Mouse (Mus musculus) embryonic facial prominence, embryonic 11.5 days (tissue): Measurements from ENCODE around the gene Unc45a. TPM values are rescaled to one million over a fixed set of nuclear protein-coding genes. Genes with fewer than 3 reads are reported as not detected.

Source experiments
- ATAC-seq: fragments of 200-750 bp; cut with Nextera tagmentation; replicated peaks from 2 replicates; pipeline ENCODE4 v1.8.0; 2017; ENCODE audit warnings: low read depth; ENCODE audit not compliant: insufficient number of reproducible peaks, low FRiP score, low TSS enrichment
- DNase-seq: peaks from one replicate; pipeline ENCODE4 v3.0.0-alpha.2; 2015; ENCODE audit warnings: low spot score
- H3K27ac ChIP-seq: fragments of 300-500 bp; sonication (generic); replicated peaks from 2 replicates; pipeline ENCODE4 v1.5.1; 2014; ENCODE audit warnings: mild to moderate bottlenecking, low read depth, low read length, control low read depth
- H3K27me3 ChIP-seq: fragments of 300-500 bp; sonication (generic); 2 replicates; pipeline ENCODE4 v1.6.1; 2014; ENCODE audit warnings: mild to moderate bottlenecking, low read length, moderate library complexity, mixed read lengths; ENCODE audit not compliant: control insufficient read depth, insufficient read depth
- H3K36me3 ChIP-seq: fragments of 300-500 bp; sonication (generic); replicated peaks from 2 replicates; pipeline ENCODE4 v1.6.1; 2014; ENCODE audit warnings: low read depth, mild to moderate bottlenecking, low read length, moderate library complexity, mixed read lengths; ENCODE audit not compliant: control insufficient read depth, insufficient read depth
- H3K4me1 ChIP-seq: fragments of 300-500 bp; sonication (generic); 2 replicates; pipeline ENCODE4 v1.6.1; 2014; ENCODE audit warnings: low read length, mixed read lengths; ENCODE audit not compliant: control insufficient read depth, insufficient read depth
- H3K4me2 ChIP-seq: fragments of 300-500 bp; sonication (generic); 2 replicates; pipeline ENCODE4 v1.6.1; 2014; ENCODE audit warnings: low read depth, mild to moderate bottlenecking, control low read depth, low read length, moderate library complexity
- H3K4me3 ChIP-seq: fragments of 300-500 bp; sonication (generic); 2 replicates; pipeline ENCODE4 v1.5.1; 2014; ENCODE audit warnings: low read depth, low read length, control low read depth
- H3K9ac ChIP-seq: fragments of 300-500 bp; sonication (generic); replicated peaks from 2 replicates; pipeline ENCODE4 v1.6.1; 2014; ENCODE audit warnings: mild to moderate bottlenecking, control low read depth, low read length
- H3K9me3 ChIP-seq: fragments of 300-500 bp; sonication (generic); replicated peaks from 2 replicates; pipeline ENCODE4 v1.6.1; 2016; ENCODE audit warnings: mild to moderate bottlenecking, low read length, inconsistent platforms, mixed read lengths; ENCODE audit not compliant: control insufficient read depth
- WGBS: fragments of 180-500 bp; shearing (Covaris S2); extraction: QIAGEN DNeasy Blood & Tissue Kit; methylation state at CpG from one replicate; pipeline ENCODE4 v1.1.7; 2014; 5-methylcytosine and 5-hydroxymethylcytosine counted together
- polyA plus RNA-seq: library from polyadenylated mRNA; unstranded; fragments of >200 nt; fragmentation: Nextera tagmentation; extraction: Ambion mirVana; gene quantifications from 2 replicates; pipeline ENCODE4 v1.2.1, GENCODE M21; 2014

Gene Unc45a
- polyA plus RNA-seq, 1 experiment from 2014 or later: 26.5 TPM

DNA sequence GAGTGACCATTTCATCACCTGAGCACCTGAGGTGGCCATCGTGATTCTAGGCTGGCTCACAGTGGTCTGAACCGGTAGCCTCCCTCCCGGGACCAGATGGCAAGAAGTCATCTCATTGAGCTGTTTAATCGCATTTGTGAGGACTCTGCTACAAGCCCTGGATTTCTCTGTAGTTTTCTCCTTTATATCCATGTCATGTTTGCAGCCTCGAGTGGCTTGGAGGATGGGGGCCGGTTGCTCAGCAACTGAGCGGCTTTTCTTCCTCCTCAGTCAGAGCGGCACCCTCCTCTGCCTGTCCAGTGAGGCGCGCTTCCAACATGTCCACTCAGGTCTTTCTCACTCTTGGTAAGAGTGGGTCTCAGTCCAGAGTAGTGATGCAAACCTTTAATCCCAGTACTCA lies 35.4 kb upstream of the Unc45a start:
- H3K4me2 ChIP-seq: no peak overlapping the region
- DNase-seq (no peak), ATAC-seq (no peak)
- H3K36me3 ChIP-seq: no peaks in the 10 kb centered on the region
- H3K4me3 ChIP-seq: no peak overlapping the region
- H3K9me3 ChIP-seq: no peaks in the 10 kb centered on the region
- WGBS: 82% methylated on average over 10 of the region's 10 CpGs
- no peak overlapping the region for H3K27ac ChIP-seq
- no peaks in the 10 kb centered on the region for H3K4me1 ChIP-seq
- no peak overlapping the region for H3K9ac ChIP-seq
- H3K27me3 ChIP-seq: no peaks in the 10 kb centered on the region

DNA sequence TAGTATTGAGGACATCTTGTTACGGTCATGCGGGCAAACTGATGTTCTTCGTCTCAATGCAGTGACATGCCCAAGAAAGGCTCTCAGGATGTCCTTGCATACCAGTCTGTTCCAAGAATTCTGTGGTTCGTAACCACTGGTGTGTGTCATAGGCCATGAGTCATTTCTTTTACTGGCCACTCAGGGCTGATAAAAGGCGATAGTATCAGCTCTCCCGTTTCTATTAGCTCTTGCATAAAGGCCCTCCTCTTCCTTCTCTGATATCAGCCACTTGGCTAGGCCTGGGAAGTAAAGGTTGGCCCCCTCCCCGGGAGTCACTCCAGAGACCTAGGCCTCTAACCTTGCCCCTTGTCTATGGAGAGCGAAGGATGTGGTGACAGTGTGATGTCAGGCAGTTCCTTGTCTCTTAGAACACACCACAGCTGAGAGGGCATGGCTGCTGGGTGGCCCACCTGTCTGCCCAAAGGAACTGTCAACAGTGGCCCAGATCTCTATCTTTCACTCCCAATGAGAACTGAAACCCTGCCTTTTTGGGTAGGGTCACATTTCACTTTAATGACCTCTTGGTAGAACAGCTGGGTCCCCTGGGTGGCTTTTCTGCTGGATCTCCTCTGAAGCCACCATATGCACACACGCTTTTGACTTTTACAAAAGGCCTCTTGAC lies 34.7 kb upstream of the Unc45a start:
- Histone ChIP-seq H3K27ac (no peak overlapping the region), H3K27me3 (no peaks in the 10 kb centered on the region), H3K4me2 (no peak overlapping the region), H3K4me3 (no peak overlapping the region), H3K4me1 (no peaks in the 10 kb centered on the region), H3K36me3 (no peaks in the 10 kb centered on the region), H3K9ac (no peak overlapping the region), H3K9me3 (no peaks in the 10 kb centered on the region)
- ATAC-seq (no peak), DNase-seq (no peak)
- WGBS: 79% methylated on average over 9 of the region's 9 CpGs

DNA sequence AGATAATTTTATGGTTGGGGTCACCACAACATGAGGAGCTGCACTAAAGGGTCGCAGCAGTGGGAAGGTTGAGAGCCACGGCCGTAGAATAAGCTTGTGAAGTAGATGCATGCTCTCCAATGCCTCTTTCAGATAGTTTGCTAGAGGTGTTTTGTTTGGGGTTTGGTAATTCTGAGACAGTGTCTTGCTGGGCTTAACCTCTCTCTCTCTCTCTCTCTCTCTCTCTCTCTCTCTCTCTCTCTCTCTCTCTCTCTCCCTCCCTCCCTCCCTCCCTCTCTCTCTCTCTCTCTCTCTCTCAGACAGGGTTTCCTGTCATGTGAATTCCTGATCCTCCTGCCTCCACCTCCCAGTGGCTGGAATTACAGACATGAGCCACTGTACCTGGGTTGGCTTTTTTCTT lies 33.9 kb upstream of the Unc45a start:
- no peaks in the 10 kb centered on the region for H3K9me3 ChIP-seq
- no peaks in the 10 kb centered on the region for H3K36me3 ChIP-seq

DNA sequence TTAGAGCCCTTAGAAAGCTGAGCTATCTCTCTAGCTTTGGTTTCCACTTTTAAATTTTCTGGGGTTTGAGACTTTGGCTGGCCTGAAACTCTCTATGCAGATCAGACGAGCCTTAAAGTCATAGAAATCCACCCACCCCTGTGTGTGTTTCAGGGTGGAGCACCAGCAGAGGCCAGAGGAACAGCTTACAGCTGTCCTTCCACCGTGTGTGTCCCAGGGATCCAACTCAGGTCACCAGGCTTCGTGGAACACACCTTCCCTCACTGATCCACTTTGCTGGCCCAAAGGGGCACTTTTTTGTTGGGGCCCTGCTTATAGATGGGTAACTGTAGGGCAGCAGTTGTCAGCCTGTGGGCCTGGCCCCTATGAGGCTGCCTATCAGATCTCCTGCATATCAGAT lies 33.5 kb upstream of the Unc45a start:
- Histone ChIP-seq H3K9ac (no peak overlapping the region), H3K36me3 (no peaks in the 10 kb centered on the region), H3K4me2 (no peak overlapping the region), H3K4me1 (peaks cover under 1% of the 10 kb centered on the region; the same call in 1 of the 2 replicates), H3K9me3 (no peaks in the 10 kb centered on the region), H3K4me3 (no peak overlapping the region), H3K27me3 (no peaks in the 10 kb centered on the region), H3K27ac (no peak overlapping the region)
- WGBS: 71% methylated on average over 3 of the region's 3 CpGs
- no peak for ATAC-seq
- no peak for DNase-seq

More for the DNA sequence above, 33.9 kb upstream of the Unc45a start:
- H3K4me3 ChIP-seq: no peak overlapping the region
- H3K9ac ChIP-seq: no peak overlapping the region
- DNase-seq: no peak
- 86% methylated on average over 3 of the region's 3 CpGs for WGBS
- no peak overlapping the region for H3K27ac ChIP-seq
- ATAC-seq: no peak
- H3K27me3 ChIP-seq: no peaks in the 10 kb centered on the region
- no peak overlapping the region for H3K4me2 ChIP-seq
- H3K4me1 ChIP-seq: no peaks in the 10 kb centered on the region

DNA sequence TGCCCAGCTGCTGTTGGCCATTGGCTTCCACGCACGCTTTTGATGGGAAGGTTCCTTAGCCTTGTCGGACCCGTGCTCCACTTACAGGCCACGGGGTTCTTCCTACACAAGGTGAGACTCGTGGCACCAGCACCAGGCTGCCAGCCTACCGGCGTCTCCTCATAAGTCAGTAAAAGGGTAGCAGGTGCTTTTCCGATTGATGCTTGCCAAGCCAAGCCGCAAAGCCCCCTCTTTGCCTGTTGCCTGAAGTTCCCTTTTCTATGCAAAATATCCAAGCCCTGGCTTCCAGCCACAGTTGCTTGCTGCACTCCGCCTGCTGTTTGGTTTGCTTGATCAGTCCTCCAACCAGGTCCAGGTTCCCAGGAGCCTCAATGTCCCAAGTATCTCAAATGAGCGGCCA lies 33.0 kb upstream of the Unc45a start:
- Histone ChIP-seq H3K4me2 (no peak overlapping the region), H3K36me3 (no peaks in the 10 kb centered on the region), H3K9me3 (no peaks in the 10 kb centered on the region), H3K4me3 (no peak overlapping the region), H3K27me3 (no peaks in the 10 kb centered on the region), H3K4me1 (peaks cover 2% of the 10 kb centered on the region; the same call in 1 of the 2 replicates), H3K9ac (no peak overlapping the region), H3K27ac (no peak overlapping the region)
- no peak for ATAC-seq
- 84% methylated on average over 12 of the region's 12 CpGs for WGBS
- no peak for DNase-seq

DNA sequence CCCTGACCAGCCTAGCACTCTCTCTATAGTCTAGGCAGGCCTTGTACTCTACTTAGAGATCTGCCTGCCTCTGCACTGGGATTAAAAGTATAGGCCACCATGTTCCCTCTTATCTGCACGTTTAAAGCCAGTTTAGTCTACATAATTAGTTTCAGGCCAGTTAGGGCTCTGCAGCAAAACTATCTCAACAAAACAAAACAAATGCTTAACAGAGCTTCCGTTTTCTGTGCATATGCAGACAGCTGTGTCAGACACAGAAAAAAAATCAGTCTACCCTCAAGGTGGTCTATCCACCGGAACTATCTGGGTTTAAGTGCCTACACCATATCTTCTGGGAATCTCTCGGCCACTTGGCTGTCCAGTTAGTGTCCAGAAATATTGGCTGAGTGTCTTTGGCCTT lies 32.5 kb upstream of the Unc45a start:
- Histone ChIP-seq H3K27me3 (no peaks in the 10 kb centered on the region), H3K4me1 (peaks cover 2% of the 10 kb centered on the region; the same call in 1 of the 2 replicates), H3K9me3 (no peaks in the 10 kb centered on the region), H3K4me3 (no peak overlapping the region), H3K9ac (no peak overlapping the region), H3K27ac (no peak overlapping the region), H3K4me2 (no peak overlapping the region), H3K36me3 (no peaks in the 10 kb centered on the region)
- DNase-seq (no peak), ATAC-seq (no peak)
- 74% methylated on average over 4 of the region's 4 CpGs for WGBS

DNA sequence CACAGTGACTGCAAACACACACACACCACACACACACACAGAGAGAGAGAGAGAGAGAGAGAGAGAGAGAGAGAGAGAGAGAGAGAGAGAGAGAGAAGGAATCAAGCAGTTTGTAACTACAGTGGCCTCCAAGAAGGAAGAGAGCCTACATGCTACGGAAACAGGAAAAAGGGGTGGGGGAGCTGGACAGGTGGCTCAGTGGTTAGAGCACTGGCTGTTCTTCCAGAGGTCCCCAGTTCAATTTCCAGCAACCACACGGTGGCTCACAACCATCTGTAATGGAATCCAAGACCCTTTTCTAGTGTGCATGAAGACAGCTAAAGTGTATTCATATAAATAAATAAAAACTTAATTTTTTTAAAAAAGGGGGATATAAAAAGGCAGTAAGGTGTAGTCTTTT lies 31.9 kb upstream of the Unc45a start:
- no peak overlapping the region for H3K27ac ChIP-seq
- peaks cover 2% of the 10 kb centered on the region; the same call in 1 of the 2 replicates for H3K4me1 ChIP-seq
- no peaks in the 10 kb centered on the region for H3K36me3 ChIP-seq
- H3K9me3 ChIP-seq: no peaks in the 10 kb centered on the region
- ATAC-seq (no peak), DNase-seq (no peak)
- no peak overlapping the region for H3K9ac ChIP-seq
- H3K27me3 ChIP-seq: no peaks in the 10 kb centered on the region
- no peak overlapping the region for H3K4me2 ChIP-seq
- 61% methylated on average over 2 of the region's 2 CpGs for WGBS
- no peak overlapping the region for H3K4me3 ChIP-seq

DNA sequence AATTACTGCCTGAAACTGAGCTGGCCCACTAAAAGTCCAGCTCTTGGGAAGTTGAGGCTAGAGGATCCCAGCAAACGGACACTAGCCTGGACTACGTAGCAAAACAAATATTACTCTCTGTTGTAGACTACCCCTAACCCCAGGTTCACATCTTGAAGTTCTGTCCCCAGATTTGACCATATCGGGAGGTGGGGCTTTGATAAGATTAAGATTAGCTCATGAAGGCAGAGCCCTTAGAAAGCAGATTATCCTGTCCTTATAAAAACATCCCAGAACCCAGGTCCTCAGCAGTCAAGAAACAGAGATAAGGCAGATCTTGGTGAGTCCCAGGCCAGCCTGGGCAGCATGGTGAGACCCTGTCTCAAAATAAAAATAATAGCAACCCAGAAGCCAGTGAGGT lies 31.4 kb upstream of the Unc45a start:
- Histone ChIP-seq H3K4me3 (no peak overlapping the region), H3K36me3 (no peaks in the 10 kb centered on the region), H3K27me3 (no peaks in the 10 kb centered on the region), H3K9ac (no peak overlapping the region), H3K27ac (no peak overlapping the region), H3K4me2 (no peak overlapping the region), H3K9me3 (no peaks in the 10 kb centered on the region), H3K4me1 (peaks cover 2% of the 10 kb centered on the region; the same call in 1 of the 2 replicates)
- DNase-seq (no peak), ATAC-seq (no peak)
- 77% methylated on average over 3 of the region's 3 CpGs for WGBS
